Mouse (Mus musculus): ENCODE data around the gene Xpnpep1. TPM values are rescaled to one million over a fixed set of nuclear protein-coding genes. Genes with fewer than 3 reads are reported as not detected.

The Xpnpep1 gene
- 19.0 and 22.7 TPM in 2 replicates for total RNA-seq (2017)

- ATAC-seq (ENCODE audit: extremely low read depth, insufficient number of reproducible peaks, low FRiP score, poor library complexity, severe bottlenecking) = no peak
Measured at GRCm38 (mm10) chr19:53040164-53041132, at the start of gene Xpnpep1. Gene Xpnpep1, minus strand, starts transcription at chr19:53040214.

DNA sequence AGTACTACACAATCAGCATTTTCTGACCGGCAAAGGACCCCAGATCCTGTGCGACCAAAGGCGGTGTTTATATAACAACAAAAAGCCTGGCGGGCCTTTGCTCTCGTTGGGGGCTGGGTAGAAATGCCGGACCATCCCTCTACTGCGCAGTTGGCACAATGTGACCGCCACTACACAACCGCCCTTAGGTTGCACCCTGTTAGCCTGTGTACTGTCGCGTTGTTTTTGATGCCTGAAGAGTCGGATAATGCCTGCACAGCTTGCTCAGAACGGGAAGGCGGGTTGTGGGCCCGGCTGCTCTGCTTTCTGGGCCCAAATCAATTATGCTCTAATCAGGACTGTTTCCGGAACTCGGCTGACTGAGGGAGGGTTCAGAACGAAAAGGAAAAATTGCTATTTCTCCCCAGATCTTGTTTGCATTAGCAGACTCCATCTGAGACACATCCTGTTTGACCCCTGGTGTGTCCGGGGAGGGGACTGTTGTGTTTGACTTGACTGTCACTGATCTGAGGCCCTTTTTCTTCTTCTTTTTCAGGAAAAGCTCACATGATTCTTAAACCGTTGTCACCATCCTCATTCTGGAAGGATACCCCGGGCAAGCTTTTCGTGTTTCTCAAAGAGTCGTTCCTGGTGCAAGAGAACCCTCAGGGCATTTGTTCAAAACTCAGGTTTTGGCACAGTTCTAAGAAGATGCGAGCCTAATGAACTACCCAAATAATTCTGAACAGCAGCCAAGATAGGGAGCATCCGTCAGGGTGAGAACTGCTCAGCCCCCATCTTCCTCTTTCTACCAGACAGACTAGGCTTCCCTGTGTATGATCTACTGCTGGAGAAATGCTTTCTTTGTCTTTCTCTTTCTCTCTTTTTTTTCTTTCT is 47.5 kb upstream of the Xpnpep1 start:
- ATAC-seq (ENCODE audit: extremely low read depth, insufficient number of reproducible peaks, low FRiP score, poor library complexity, severe bottlenecking) = no peak

GRCm38 (mm10) chr19:53086861-53087260 is 46.8 kb upstream of the Xpnpep1 start:
- ATAC-seq (ENCODE audit: extremely low read depth, insufficient number of reproducible peaks, low FRiP score, poor library complexity, severe bottlenecking) = no peak

DNA sequence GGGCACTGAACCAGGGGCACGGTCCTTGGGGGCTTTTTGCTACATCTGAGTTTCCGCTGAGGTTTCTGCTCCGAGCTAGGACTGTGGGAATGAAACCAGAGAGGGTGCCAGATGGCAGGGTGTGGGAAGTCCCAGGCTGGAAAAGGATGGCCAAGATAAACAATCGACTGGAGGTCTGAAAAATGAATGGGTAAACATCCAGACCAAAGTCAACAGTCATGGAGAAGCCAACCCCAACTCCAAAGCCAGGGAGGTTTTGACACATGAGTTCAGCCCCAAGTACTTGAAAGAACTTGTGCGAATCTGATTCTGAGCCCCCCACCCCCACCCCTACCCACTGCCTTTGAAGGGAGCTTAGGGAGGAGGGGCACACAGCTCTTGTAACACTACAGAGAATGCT is 44.7 kb upstream of the Xpnpep1 start:
- ATAC-seq (ENCODE audit: extremely low read depth, insufficient number of reproducible peaks, low FRiP score, poor library complexity, severe bottlenecking) = no peak

GRCm38 (mm10) chr19:53082862-53083261 is 42.8 kb upstream of the Xpnpep1 start:
- no peak for ATAC-seq (ENCODE audit: extremely low read depth, insufficient number of reproducible peaks, low FRiP score, poor library complexity, severe bottlenecking)

DNA sequence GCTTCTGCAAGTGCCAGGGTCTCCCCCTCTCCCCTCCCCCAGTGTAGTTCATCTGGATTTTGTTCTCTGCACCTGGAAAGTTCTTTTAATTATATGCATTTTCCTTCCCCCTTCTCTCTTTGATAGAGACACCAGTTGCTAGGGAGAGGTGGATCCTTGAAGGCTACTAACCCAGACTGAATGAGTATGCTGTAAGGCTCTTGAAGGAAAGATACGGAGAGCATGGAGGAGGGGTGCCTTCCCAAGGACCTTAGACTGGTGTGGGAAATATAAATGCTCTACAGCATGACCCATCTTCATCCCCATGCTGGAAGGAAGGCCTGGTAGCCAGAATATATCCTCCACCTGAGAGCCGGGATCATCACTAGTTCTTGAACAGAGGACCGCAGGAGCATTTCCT is 41.3 kb upstream of the Xpnpep1 start:
- ATAC-seq (ENCODE audit: extremely low read depth, insufficient number of reproducible peaks, low FRiP score, poor library complexity, severe bottlenecking) = no peak

GRCm38 (mm10) chr19:53080921-53081320 is 40.9 kb upstream of the Xpnpep1 start:
- no peak for ATAC-seq (ENCODE audit: extremely low read depth, insufficient number of reproducible peaks, low FRiP score, poor library complexity, severe bottlenecking)

- no peak for ATAC-seq (ENCODE audit: extremely low read depth, insufficient number of reproducible peaks, low FRiP score, poor library complexity, severe bottlenecking)
Measured at GRCm38 (mm10) chr19:53080487-53080886, 40.5 kb upstream of the Xpnpep1 start.

- no peak for ATAC-seq (ENCODE audit: extremely low read depth, insufficient number of reproducible peaks, low FRiP score, poor library complexity, severe bottlenecking)
Measured at GRCm38 (mm10) chr19:53080026-53080425, 40.0 kb upstream of the Xpnpep1 start.

GRCm38 (mm10) chr19:53078271-53079085 is 38.5 kb upstream of the Xpnpep1 start:
- no peak for ATAC-seq (ENCODE audit: extremely low read depth, insufficient number of reproducible peaks, low FRiP score, poor library complexity, severe bottlenecking)

DNA sequence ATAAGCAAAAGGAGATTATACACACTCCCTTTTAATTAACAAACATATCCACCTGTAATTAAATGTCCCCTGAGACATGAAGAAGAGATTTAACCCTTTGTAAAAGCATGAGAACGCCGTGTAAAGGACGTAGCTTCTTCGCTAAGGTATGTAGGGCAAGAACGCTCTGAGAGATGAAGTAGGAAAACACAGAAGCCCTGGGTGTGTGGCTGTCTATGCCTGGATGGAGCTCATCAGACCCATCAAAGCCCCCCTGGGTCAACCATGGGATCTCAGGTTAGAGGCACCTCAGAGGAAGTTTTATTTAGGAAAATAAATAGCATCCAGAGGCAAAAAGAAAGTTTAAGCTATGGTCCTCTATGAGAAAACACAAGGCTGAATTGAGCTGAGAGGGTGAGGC is 37.3 kb upstream of the Xpnpep1 start:
- no peak for ATAC-seq (ENCODE audit: extremely low read depth, insufficient number of reproducible peaks, low FRiP score, poor library complexity, severe bottlenecking)

GRCm38 (mm10) chr19:53076238-53076981 is 36.4 kb upstream of the Xpnpep1 start:
- ATAC-seq (ENCODE audit: extremely low read depth, insufficient number of reproducible peaks, low FRiP score, poor library complexity, severe bottlenecking) = no peak

DNA sequence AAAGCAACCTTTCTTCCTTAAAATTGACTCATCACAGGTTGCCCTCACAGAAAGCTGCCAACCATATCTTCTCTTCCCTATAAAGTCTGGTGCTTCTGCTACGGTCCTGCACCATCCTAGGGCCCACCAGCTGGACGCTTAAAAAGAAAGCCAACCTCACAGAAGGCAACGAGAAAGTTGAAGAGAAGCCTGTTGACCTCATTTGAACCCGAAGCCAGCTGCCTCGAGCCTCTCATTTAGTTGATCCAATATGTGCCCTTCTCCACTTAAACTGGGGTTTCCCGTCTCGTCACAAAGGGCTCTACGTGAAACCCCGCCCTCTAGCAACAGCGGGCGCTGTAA is 35.9 kb upstream of the Xpnpep1 start:
- ATAC-seq (ENCODE audit: extremely low read depth, insufficient number of reproducible peaks, low FRiP score, poor library complexity, severe bottlenecking) = no peak

- no peak for ATAC-seq (ENCODE audit: extremely low read depth, insufficient number of reproducible peaks, low FRiP score, poor library complexity, severe bottlenecking)
Measured at GRCm38 (mm10) chr19:53074899-53075722, 35.1 kb upstream of the Xpnpep1 start.

DNA sequence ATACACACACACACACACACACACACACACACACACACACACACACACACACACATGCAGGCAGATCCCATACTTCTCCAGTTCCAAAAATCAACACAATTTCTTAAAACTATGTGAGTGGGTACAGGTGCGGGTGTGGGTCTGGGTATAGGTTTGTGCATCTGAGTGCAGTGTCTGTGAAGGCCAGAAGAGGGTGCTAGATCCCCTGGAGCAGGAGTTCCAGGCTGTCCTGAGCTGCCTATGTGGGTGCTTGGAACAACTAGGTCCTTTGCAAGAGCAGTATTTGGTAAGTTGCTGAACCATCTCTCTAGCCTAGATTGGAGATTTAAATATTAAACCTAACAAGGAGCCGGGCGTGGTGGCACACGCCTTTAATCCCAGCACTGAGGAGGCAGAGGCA is 33.5 kb upstream of the Xpnpep1 start:
- ATAC-seq (ENCODE audit: extremely low read depth, insufficient number of reproducible peaks, low FRiP score, poor library complexity, severe bottlenecking) = no peak

GRCm38 (mm10) chr19:53072406-53072805 is 32.4 kb upstream of the Xpnpep1 start:
- ATAC-seq (ENCODE audit: extremely low read depth, insufficient number of reproducible peaks, low FRiP score, poor library complexity, severe bottlenecking) = no peak

DNA sequence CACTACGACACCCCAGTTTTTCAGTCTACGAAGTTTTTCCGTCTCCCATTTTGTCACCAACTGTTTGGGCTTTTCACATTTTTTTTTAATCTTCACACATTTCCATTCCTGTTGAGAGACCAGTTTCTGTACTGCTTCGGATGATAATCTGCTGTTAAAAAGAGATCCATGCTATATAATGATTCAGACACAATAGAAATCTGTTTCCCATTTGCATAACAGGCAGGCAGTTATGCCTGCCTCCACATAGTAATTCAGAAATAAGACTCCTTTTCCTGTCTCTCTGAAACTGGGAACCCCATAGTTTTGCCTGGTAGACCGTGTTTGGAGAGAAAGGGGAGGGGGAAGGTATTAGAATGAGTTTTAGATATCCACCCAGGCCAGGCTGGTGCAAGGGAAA is 31.6 kb upstream of the Xpnpep1 start:
- no peak for ATAC-seq (ENCODE audit: extremely low read depth, insufficient number of reproducible peaks, low FRiP score, poor library complexity, severe bottlenecking)

- ATAC-seq (ENCODE audit: extremely low read depth, insufficient number of reproducible peaks, low FRiP score, poor library complexity, severe bottlenecking) = no peak
Measured at GRCm38 (mm10) chr19:53070870-53071269, 30.9 kb upstream of the Xpnpep1 start.
